Mouse (Mus musculus): ENCODE results near the gene Mapk1.

GRCm38 (mm10) chr16:16983534-16984422, 596 bp downstream of the Mapk1 start:
- TF ChIP-seq POLR2A (IDR thresholded peaks at IDR 0.05; ENCODE audit: insufficient read depth, low read depth, low read length): no peak
- TF ChIP-seq CTCF (IDR thresholded peaks at IDR 0.05; ENCODE audit: insufficient read depth, low read depth, low read length): no peak

Measured in olfactory bulb, adult 2 months (tissue).